Mouse (Mus musculus) midbrain, embryonic 10.5 days (tissue): ENCODE measurements around the gene Hesx1. TPM values are rescaled to one million over a fixed set of nuclear protein-coding genes. Genes with fewer than 3 reads are reported as not detected.

ENCODE experiments used
- DNase-seq: peaks from one replicate; pipeline ENCODE4 v3.0.0-alpha.2; 2017; ENCODE audit warnings: low spot score
- H3K27ac ChIP-seq: fragments of 300-500 bp; sonication (generic); replicated peaks from 2 replicates; pipeline ENCODE4 v1.5.1; 2016; ENCODE audit warnings: mild to moderate bottlenecking
- H3K27me3 ChIP-seq: fragments of 300-500 bp; sonication (generic); 2 replicates; pipeline ENCODE4 v1.6.1; 2016; ENCODE audit warnings: low read depth, mild to moderate bottlenecking; ENCODE audit not compliant: poor library complexity, severe bottlenecking
- H3K36me3 ChIP-seq: fragments of 300-500 bp; sonication (generic); 2 replicates; pipeline ENCODE4 v1.6.1; 2016; ENCODE audit warnings: mild to moderate bottlenecking, moderate library complexity
- H3K4me1 ChIP-seq: fragments of 300-500 bp; sonication (generic); 2 replicates; pipeline ENCODE4 v1.6.1; 2016
- H3K4me3 ChIP-seq: fragments of 300-500 bp; sonication (generic); 2 replicates; pipeline ENCODE4 v1.5.1; 2016; ENCODE audit warnings: mild to moderate bottlenecking, moderate library complexity
- H3K9me3 ChIP-seq: fragments of 300-500 bp; sonication (generic); replicated peaks from 2 replicates; pipeline ENCODE4 v1.6.1; 2016; ENCODE audit warnings: mild to moderate bottlenecking
- WGBS: fragments of 180-500 bp; shearing (Covaris S2); methylation state at CpG from one replicate; pipeline ENCODE4 v1.1.7; 2016; 5-methylcytosine and 5-hydroxymethylcytosine counted together
- polyA plus RNA-seq: library from polyadenylated mRNA; unstranded; fragments of >200 nt; fragmentation: Nextera tagmentation; extraction: Ambion mirVana; gene quantifications from 2 replicates; pipeline ENCODE4 v1.2.1, GENCODE M21; 2016

The Hesx1 gene
- polyA plus RNA-seq, 1 experiment from 2014 or later = 1.1 TPM

GRCm38 (mm10) chr14:27022876-27023275, 28.7 kb downstream of the Hesx1 start:
- WGBS = 43% methylated on average over 11 of the region's 11 CpGs
- no peaks in the 10 kb centered on the region; the same call in 1 of the 2 replicates for H3K4me1 ChIP-seq
- no peaks in the 10 kb centered on the region for H3K27me3 ChIP-seq
- DNase-seq = peak; percentile 62
- H3K9me3 ChIP-seq = no peaks in the 10 kb centered on the region
- no peak overlapping the region for H3K4me3 ChIP-seq
- H3K36me3 ChIP-seq = no peaks in the 10 kb centered on the region
- no peak overlapping the region for H3K27ac ChIP-seq

GRCm38 (mm10) chr14:27024664-27025063, 30.4 kb downstream of the Hesx1 start:
- Histone ChIP-seq H3K4me3 (no peak overlapping the region), H3K36me3 (no peaks in the 10 kb centered on the region), H3K27ac (no peak overlapping the region), H3K4me1 (peaks cover 3% of the 10 kb centered on the region; the same call in 1 of the 2 replicates), H3K27me3 (no peaks in the 10 kb centered on the region), H3K9me3 (no peaks in the 10 kb centered on the region)
- 88% methylated on average over 4 of the region's 4 CpGs for WGBS
- no peak for DNase-seq

- no peak overlapping the region for H3K4me3 ChIP-seq
- no peaks in the 10 kb centered on the region for H3K9me3 ChIP-seq
- DNase-seq = peak; percentile 63
- H3K27me3 ChIP-seq = no peaks in the 10 kb centered on the region
- WGBS = 4% methylated on average over 15 of the region's 15 CpGs
- no peaks in the 10 kb centered on the region for H3K36me3 ChIP-seq
- H3K4me1 ChIP-seq = peaks cover 4% of the 10 kb centered on the region; the same call in 1 of the 2 replicates
- 0 out of 2 replicates have a peak overlapping the region, but pooled peaks have one; percentile 23 for H3K27ac ChIP-seq
Observed at GRCm38 (mm10) chr14:27029771-27030173, 35.6 kb downstream of the Hesx1 start.

GRCm38 (mm10) chr14:27031142-27031541, 36.9 kb downstream of the Hesx1 start:
- DNase-seq = peak; percentile 78
- 12% methylated on average over 4 of the region's 4 CpGs for WGBS
- peaks cover 4% of the 10 kb centered on the region; the same call in 1 of the 2 replicates for H3K4me1 ChIP-seq
- no peaks in the 10 kb centered on the region for H3K36me3 ChIP-seq
- H3K27ac ChIP-seq = no peak overlapping the region
- no peak overlapping the region for H3K4me3 ChIP-seq
- H3K27me3 ChIP-seq = no peaks in the 10 kb centered on the region
- H3K9me3 ChIP-seq = no peaks in the 10 kb centered on the region

GRCm38 (mm10) chr14:27037513-27037912, 43.3 kb downstream of the Hesx1 start:
- 65% methylated on average over 1 of the region's 1 CpGs for WGBS
- no peak for DNase-seq
- no peak overlapping the region for H3K27ac ChIP-seq
- peaks cover 36% of the 10 kb centered on the region for H3K4me1 ChIP-seq
- H3K27me3 ChIP-seq = peaks cover 36% of the 10 kb centered on the region
- H3K4me3 ChIP-seq = no peak overlapping the region
- no peaks in the 10 kb centered on the region for H3K36me3 ChIP-seq
- no peaks in the 10 kb centered on the region for H3K9me3 ChIP-seq

GRCm38 (mm10) chr14:27038783-27039182, 44.6 kb downstream of the Hesx1 start, which contains the start of gene Il17rd:
Il17rd (plus strand) TSS chr14:27038941.
- no peaks in the 10 kb centered on the region for H3K9me3 ChIP-seq
- H3K27ac ChIP-seq = peak within 1 kb of the TSS; percentile 94
- peak within 1 kb of the TSS; percentile 92 for H3K4me3 ChIP-seq
- no peaks in the 10 kb centered on the region for H3K36me3 ChIP-seq
- H3K27me3 ChIP-seq = peaks cover 49% of the 10 kb centered on the region
- peak; percentile 91 for DNase-seq
- peaks cover 48% of the 10 kb centered on the region for H3K4me1 ChIP-seq
- WGBS = under 1% methylated on average over 29 of the region's 29 CpGs

- H3K4me1 ChIP-seq = peaks cover 56% of the 10 kb centered on the region
- WGBS = under 1% methylated on average over 59 of the region's 59 CpGs
- H3K27ac ChIP-seq = peak overlapping the region; percentile 94
Observed at GRCm38 (mm10) chr14:27039281-27040248, 45.3 kb downstream of the Hesx1 start.

GRCm38 (mm10) chr14:27040451-27040850, 46.2 kb downstream of the Hesx1 start:
- Histone ChIP-seq H3K4me1 (peaks cover 65% of the 10 kb centered on the region), H3K36me3 (no peaks in the 10 kb centered on the region), H3K4me3 (peak overlapping the region; percentile 92), H3K27ac (peak overlapping the region; percentile 94), H3K9me3 (no peaks in the 10 kb centered on the region), H3K27me3 (peaks cover 54% of the 10 kb centered on the region)
- 6% methylated on average over 12 of the region's 12 CpGs for WGBS
- no peak for DNase-seq

More at GRCm38 (mm10) chr14:27039281-27040248, 45.3 kb downstream of the Hesx1 start:
- H3K36me3 ChIP-seq = no peaks in the 10 kb centered on the region
- DNase-seq = peak; percentile 83
- H3K4me3 ChIP-seq = peak overlapping the region; percentile 92
- H3K9me3 ChIP-seq = no peaks in the 10 kb centered on the region
- H3K27me3 ChIP-seq = peaks cover 54% of the 10 kb centered on the region

- Histone ChIP-seq H3K27me3 (peaks cover 69% of the 10 kb centered on the region), H3K27ac (peak overlapping the region; percentile 94), H3K9me3 (no peaks in the 10 kb centered on the region), H3K4me1 (peaks cover 84% of the 10 kb centered on the region), H3K36me3 (no peaks in the 10 kb centered on the region), H3K4me3 (peak overlapping the region; percentile 92)
- WGBS = 60% methylated on average over 8 of the region's 8 CpGs
- DNase-seq = no peak
Observed at GRCm38 (mm10) chr14:27042280-27042983, 48.2 kb downstream of the Hesx1 start.

- Histone ChIP-seq H3K36me3 (no peaks in the 10 kb centered on the region), H3K4me1 (peaks cover 94% of the 10 kb centered on the region), H3K9me3 (no peaks in the 10 kb centered on the region), H3K4me3 (peak overlapping the region; percentile 92), H3K27me3 (peaks cover 79% of the 10 kb centered on the region), H3K27ac (peak overlapping the region; percentile 94)
- no peak for DNase-seq
- WGBS = 70% methylated on average over 5 of the region's 5 CpGs
Observed at GRCm38 (mm10) chr14:27043416-27043815, 49.2 kb downstream of the Hesx1 start.

GRCm38 (mm10) chr14:27044221-27044966, 50.2 kb downstream of the Hesx1 start:
- Histone ChIP-seq H3K36me3 (no peaks in the 10 kb centered on the region), H3K4me1 (peaks cover 98% of the 10 kb centered on the region), H3K27me3 (peaks cover 82% of the 10 kb centered on the region), H3K27ac (peak overlapping the region; percentile 94), H3K9me3 (no peaks in the 10 kb centered on the region), H3K4me3 (peak overlapping the region; percentile 92)
- peak; percentile 31 for DNase-seq
- 6% methylated on average over 11 of the region's 11 CpGs for WGBS

GRCm38 (mm10) chr14:27044967-27045361, 50.7 kb downstream of the Hesx1 start:
- WGBS = 2% methylated on average over 2 of the region's 2 CpGs
- Histone ChIP-seq H3K4me1 (peaks cover 98% of the 10 kb centered on the region), H3K27ac (peak overlapping the region; percentile 94), H3K27me3 (peaks cover 76% of the 10 kb centered on the region), H3K36me3 (no peaks in the 10 kb centered on the region), H3K9me3 (no peaks in the 10 kb centered on the region), H3K4me3 (peak overlapping the region; percentile 92)
- DNase-seq = peak; percentile 60
